Mouse (Mus musculus) small intestine, adult 2 months (tissue): ENCODE results near the gene Ruvbl1.

ENCODE experiments used
- CTCF ChIP-seq: fragments of 200-500 bp; IDR thresholded peaks from 2 replicates; pipeline ENCODE4 v1.5.1; 2012; ENCODE audit warnings: low read depth, mild to moderate bottlenecking, control low read depth, inconsistent platforms, low read length, moderate library complexity, mixed read lengths; ENCODE audit not compliant: insufficient replicate concordance, insufficient read length; ENCODE audit errors: extremely low read depth
- POLR2A ChIP-seq: fragments of 200-500 bp; IDR thresholded peaks from 2 replicates; pipeline ENCODE4 v1.6.1; 2012; ENCODE audit warnings: low read depth, mild to moderate bottlenecking, control low read depth, inconsistent platforms, low read length, moderate library complexity

- TF ChIP-seq CTCF (no peak), POLR2A (no peak)
Observed at GRCm38 (mm10) chr6:88521821-88522220, 56.6 kb downstream of the Ruvbl1 start.
